Mouse (Mus musculus) limb, embryonic 13.5 days (tissue): Measurements from ENCODE around the gene Prokr2. TPM values are rescaled to one million over a fixed set of nuclear protein-coding genes. Genes with fewer than 3 reads are reported as not detected.
"Not testable (repeated sequence)": the region's sequence is repeated elsewhere in the genome, so short reads cannot be mapped to it uniquely, and the experiment has no call there.

Source experiments
- ATAC-seq: fragments of 200-750 bp; cut with Nextera tagmentation; 2 replicates; pipeline ENCODE4 v1.8.0; 2017; ENCODE audit warnings: low read depth, moderate number of reproducible peaks, moderate TSS enrichment; ENCODE audit not compliant: low FRiP score
- H3K27ac ChIP-seq: fragments of 300-500 bp; sonication (generic); 2 replicates; pipeline ENCODE4 v1.5.1; 2015; ENCODE audit warnings: inconsistent platforms, mild to moderate bottlenecking, moderate library complexity
- H3K27me3 ChIP-seq: fragments of 300-500 bp; sonication (generic); 2 replicates; pipeline ENCODE4 v1.6.1; 2015; ENCODE audit warnings: mild to moderate bottlenecking, inconsistent platforms
- H3K36me3 ChIP-seq: fragments of 300-500 bp; sonication (generic); 2 replicates; pipeline ENCODE4 v1.6.1; 2015; ENCODE audit warnings: inconsistent platforms, mild to moderate bottlenecking, moderate library complexity
- H3K4me1 ChIP-seq: fragments of 300-500 bp; sonication (generic); 2 replicates; pipeline ENCODE4 v1.6.1; 2015; ENCODE audit warnings: inconsistent platforms
- H3K4me2 ChIP-seq: fragments of 300-500 bp; sonication (generic); replicated peaks from 2 replicates; pipeline ENCODE4 v1.6.1; 2015; ENCODE audit warnings: inconsistent platforms, mild to moderate bottlenecking, moderate library complexity
- H3K4me3 ChIP-seq: fragments of 300-500 bp; sonication (generic); 2 replicates; pipeline ENCODE4 v1.5.1; 2015; ENCODE audit warnings: moderate library complexity, mild to moderate bottlenecking, inconsistent platforms
- H3K9ac ChIP-seq: fragments of 300-500 bp; sonication (generic); 2 replicates; pipeline ENCODE4 v1.6.1; 2015; ENCODE audit warnings: mild to moderate bottlenecking, inconsistent platforms
- H3K9me3 ChIP-seq: fragments of 300-500 bp; sonication (generic); 2 replicates; pipeline ENCODE4 v1.6.1; 2016; ENCODE audit warnings: inconsistent platforms
- WGBS: fragments of 180-500 bp; shearing (Covaris S2); methylation state at CpG from one replicate; pipeline ENCODE4 v1.1.7; 2015; 5-methylcytosine and 5-hydroxymethylcytosine counted together
- polyA plus RNA-seq: library from polyadenylated mRNA; unstranded; fragments of >200 nt; fragmentation: Nextera tagmentation; extraction: Ambion mirVana; gene quantifications from 2 replicates; pipeline ENCODE4 v1.2.1, GENCODE M21; 2015

The Prokr2 gene
- polyA plus RNA-seq, 1 experiment from 2014 or later: 2.7 TPM

GRCm38 (mm10) chr2:132301436-132301835, 83.8 kb downstream of the Prokr2 start:
- Histone ChIP-seq H3K4me3 (no peak overlapping the region), H3K9me3 (no peaks in the 10 kb centered on the region), H3K27me3 (no peaks in the 10 kb centered on the region), H3K36me3 (peaks cover 94% of the 10 kb centered on the region), H3K4me1 (no peaks in the 10 kb centered on the region), H3K27ac (no peak overlapping the region), H3K4me2 (no peak overlapping the region), H3K9ac (no peak overlapping the region)
- 87% methylated on average over 4 of the region's 4 CpGs for WGBS
- ATAC-seq: no peak

DNA sequence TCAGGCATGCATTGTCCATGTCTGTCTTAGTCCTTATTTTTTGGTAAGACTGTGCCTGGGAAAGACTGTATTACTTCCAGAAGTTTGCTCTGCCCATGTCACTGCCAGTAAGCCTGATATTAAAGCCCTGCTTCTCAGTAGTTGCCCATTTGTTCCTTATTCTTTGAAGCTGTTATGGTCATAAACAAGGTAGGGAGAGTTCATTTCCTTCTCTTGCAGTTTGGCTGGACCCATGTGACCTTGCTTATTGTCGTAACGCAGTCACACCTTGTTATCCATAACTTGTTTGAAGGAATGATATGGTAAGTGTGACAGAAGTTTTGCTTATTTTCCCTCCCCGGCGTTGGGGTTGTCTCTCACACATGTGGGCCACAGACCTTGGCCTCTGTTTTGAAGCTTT, 87.0 kb downstream of the Prokr2 start:
- no peaks in the 10 kb centered on the region for H3K9me3 ChIP-seq
- H3K4me2 ChIP-seq: no peak overlapping the region
- 76% methylated on average over 4 of the region's 4 CpGs for WGBS
- ATAC-seq: no peak
- no peaks in the 10 kb centered on the region for H3K4me1 ChIP-seq
- peaks cover 95% of the 10 kb centered on the region for H3K36me3 ChIP-seq
- H3K9ac ChIP-seq: no peak overlapping the region
- no peaks in the 10 kb centered on the region for H3K27me3 ChIP-seq
- H3K27ac ChIP-seq: no peak overlapping the region
- no peak overlapping the region for H3K4me3 ChIP-seq

DNA sequence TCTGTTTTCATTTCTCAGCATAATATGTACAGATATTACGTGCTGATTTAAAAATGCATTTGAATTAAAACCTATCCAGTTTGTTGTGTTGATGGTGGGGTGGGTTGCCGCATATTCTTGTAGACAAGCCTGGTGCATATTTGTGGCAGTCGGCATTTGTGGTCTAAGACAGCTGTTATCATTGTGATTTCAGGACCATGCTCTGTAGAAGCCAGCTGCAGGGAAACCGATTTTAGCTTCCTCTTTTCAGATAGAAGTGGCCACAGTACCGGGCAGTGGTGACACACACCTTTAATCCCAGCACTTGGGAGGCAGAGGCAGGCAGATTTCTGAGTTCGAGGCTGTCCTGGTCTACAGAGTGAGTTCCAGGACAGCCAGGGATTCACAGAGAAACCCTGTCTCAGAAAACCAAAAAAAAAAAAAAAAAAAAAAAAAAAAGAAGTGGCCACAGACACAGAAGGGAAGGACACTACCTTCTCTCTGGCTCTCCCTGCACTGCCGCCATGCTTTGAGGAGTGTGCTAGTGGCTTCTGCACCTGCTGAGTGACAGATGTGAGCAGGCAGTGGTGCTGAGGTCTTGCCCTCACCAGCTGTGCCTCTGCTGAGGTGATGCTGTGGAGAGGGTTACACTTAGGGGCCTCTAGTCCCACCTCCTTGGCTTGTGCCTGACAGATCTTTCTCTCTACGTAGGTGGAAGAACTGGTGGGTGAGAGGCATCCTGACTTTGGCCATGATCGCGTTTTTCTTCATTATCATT, 91.4 kb downstream of the Prokr2 start:
- Histone ChIP-seq H3K4me2 (no peak overlapping the region), H3K27me3 (no peaks in the 10 kb centered on the region), H3K36me3 (peaks cover 55% of the 10 kb centered on the region), H3K9ac (no peak overlapping the region), H3K4me1 (peaks cover 9% of the 10 kb centered on the region; the same call in 1 of the 2 replicates), H3K4me3 (no peak overlapping the region), H3K27ac (no peak overlapping the region), H3K9me3 (no peaks in the 10 kb centered on the region)
- peak; percentile 28; the same call in 1 of the 2 replicates for ATAC-seq
- 92% methylated on average over 10 of the region's 10 CpGs for whole genome bisulfite sequencing

- Histone ChIP-seq H3K27ac (no peak overlapping the region), H3K27me3 (no peaks in the 10 kb centered on the region), H3K4me3 (no peak overlapping the region), H3K36me3 (peaks cover 39% of the 10 kb centered on the region), H3K4me2 (no peak overlapping the region), H3K4me1 (peaks cover 9% of the 10 kb centered on the region; the same call in 1 of the 2 replicates), H3K9ac (no peak overlapping the region), H3K9me3 (no peaks in the 10 kb centered on the region)
- WGBS: 67% methylated on average over 4 of the region's 4 CpGs
- no peak for ATAC-seq
Observed at GRCm38 (mm10) chr2:132292083-132292482, 93.2 kb downstream of the Prokr2 start.

DNA sequence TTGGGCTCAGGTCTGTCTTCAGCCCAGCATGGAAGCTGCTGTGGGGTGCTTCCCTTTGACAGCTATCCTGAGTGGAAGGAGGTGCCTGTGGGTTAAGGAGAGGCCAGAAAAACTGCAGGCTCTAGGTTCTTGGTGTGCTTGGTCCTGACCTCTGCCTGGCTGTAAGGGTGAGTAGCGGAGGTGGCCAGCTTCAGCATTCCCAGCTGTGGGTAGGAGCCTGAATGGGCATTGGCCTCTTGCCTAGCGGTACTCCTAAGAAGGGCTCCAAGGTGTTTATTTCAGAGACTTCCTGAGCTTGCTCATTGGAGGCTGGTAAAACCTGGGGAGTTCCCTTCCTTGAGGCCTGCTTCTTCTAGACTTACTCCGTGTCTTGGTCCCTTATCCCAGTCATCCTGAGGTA, 94.0 kb downstream of the Prokr2 start:
- Histone ChIP-seq H3K27me3 (no peaks in the 10 kb centered on the region), H3K9ac (no peak overlapping the region), H3K27ac (0 out of 2 replicates have a peak overlapping the region, but pooled peaks have one; percentile 12), H3K4me3 (no peak overlapping the region), H3K9me3 (no peaks in the 10 kb centered on the region), H3K4me2 (no peak overlapping the region), H3K4me1 (peaks cover 11% of the 10 kb centered on the region; the same call in 1 of the 2 replicates), H3K36me3 (peaks cover 31% of the 10 kb centered on the region)
- 55% methylated on average over 3 of the region's 3 CpGs for WGBS
- no peak for ATAC-seq

DNA sequence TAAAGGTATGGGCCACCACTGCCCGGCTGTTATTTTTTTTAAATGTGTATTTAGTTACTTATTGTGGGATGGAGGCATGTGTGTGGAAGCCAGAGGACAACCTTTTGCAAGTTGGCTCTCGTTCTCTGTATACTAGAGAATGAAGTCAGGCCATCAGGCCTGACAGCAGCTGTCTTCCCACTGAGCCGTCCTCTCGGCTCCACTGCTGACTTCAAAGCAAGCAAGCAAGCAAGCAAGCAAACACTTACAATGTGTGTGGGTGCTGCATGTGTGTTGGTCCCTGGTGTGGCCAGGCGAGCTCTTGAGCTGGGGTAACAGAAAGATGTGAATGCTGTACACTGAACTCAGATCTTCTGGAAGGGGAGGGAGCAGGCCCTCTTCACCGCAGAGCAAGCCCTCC, 94.4 kb downstream of the Prokr2 start:
- ATAC-seq: no peak
- Histone ChIP-seq H3K9ac (no peak overlapping the region), H3K4me2 (no peak overlapping the region), H3K9me3 (no peaks in the 10 kb centered on the region), H3K4me3 (no peak overlapping the region), H3K27ac (no peak overlapping the region), H3K27me3 (no peaks in the 10 kb centered on the region), H3K4me1 (peaks cover 13% of the 10 kb centered on the region; the same call in 1 of the 2 replicates), H3K36me3 (peaks cover 26% of the 10 kb centered on the region)
- 72% methylated on average over 6 of the region's 6 CpGs for WGBS

DNA sequence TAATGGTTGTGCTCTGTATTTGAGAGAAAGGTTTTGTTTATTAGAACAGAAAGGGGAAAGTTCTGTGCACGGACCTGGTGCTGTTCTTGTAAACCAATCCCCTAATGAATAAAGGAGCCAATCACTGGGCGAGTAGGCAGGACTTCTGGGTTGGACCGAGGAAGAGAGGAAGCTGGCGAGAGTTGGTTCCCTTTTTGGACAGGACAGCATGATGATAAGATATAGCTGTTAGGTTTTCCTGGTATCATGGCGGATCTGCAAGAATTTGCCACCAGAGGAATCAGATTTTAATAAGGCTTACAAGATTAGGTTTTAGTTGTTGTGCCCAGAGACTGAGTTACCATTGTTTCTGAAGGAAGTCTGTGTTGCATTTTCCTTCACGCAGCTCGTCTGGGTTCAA, 96.0 kb downstream of the Prokr2 start:
- not testable (repeated sequence) for H3K4me3 ChIP-seq, ATAC-seq, H3K27ac ChIP-seq, H3K4me2 ChIP-seq, H3K9me3 ChIP-seq, H3K9ac ChIP-seq, H3K27me3 ChIP-seq
- WGBS: 75% methylated on average over 5 of the region's 7 CpGs
- Histone ChIP-seq H3K4me1 (peaks cover 14% of the 10 kb centered on the region), H3K36me3 (peaks cover 10% of the 10 kb centered on the region)

Other genes with a start within 250 kb of the Prokr2 start
- 12.0 and 12.7 TPM in 2 replicates for gene Slc23a2, start 240.3 kb downstream of the Prokr2 start, polyA plus RNA-seq
- gene Tmem230, start 137.6 kb downstream of the Prokr2 start, polyA plus RNA-seq: 57.9 and 59.5 TPM in 2 replicates
- 252 and 263 TPM in 2 replicates for gene Pcna, start 132.1 kb downstream of the Prokr2 start, polyA plus RNA-seq
- 24.1 and 25.4 TPM in 2 replicates for gene Cds2, start 122.3 kb downstream of the Prokr2 start, polyA plus RNA-seq
- 49.3 and 50.2 TPM in 2 replicates for gene Gpcpd1, start 202.3 kb upstream of the Prokr2 start, polyA plus RNA-seq